Mouse (Mus musculus) midbrain, embryonic 14.5 days (tissue): ENCODE data around the gene Cyb5r4. TPM values are rescaled to one million over a fixed set of nuclear protein-coding genes. Genes with fewer than 3 reads are reported as not detected.

Experiments used
- ATAC-seq: fragments of 200-750 bp; cut with Nextera tagmentation; 2 replicates; pipeline ENCODE4 v1.8.0; 2017; ENCODE audit warnings: moderate number of reproducible peaks, moderate library complexity; ENCODE audit not compliant: low FRiP score, low TSS enrichment
- DNase-seq: peaks from one replicate; pipeline ENCODE4 v3.0.0-alpha.2; 2015
- H3K27ac ChIP-seq: fragments of 300-500 bp; sonication (generic); replicated peaks from 2 replicates; pipeline ENCODE4 v1.5.1; 2014; ENCODE audit warnings: mild to moderate bottlenecking, low read depth, low read length, moderate library complexity
- H3K27me3 ChIP-seq: fragments of 300-500 bp; sonication (generic); 2 replicates; pipeline ENCODE4 v1.6.1; 2014; ENCODE audit warnings: low read length, control low read depth, mixed read lengths; ENCODE audit not compliant: control insufficient read depth, insufficient read depth
- H3K36me3 ChIP-seq: fragments of 300-500 bp; sonication (generic); 2 replicates; pipeline ENCODE4 v1.6.1; 2014; ENCODE audit warnings: low read length, control low read depth; ENCODE audit not compliant: control insufficient read depth, insufficient read depth
- H3K4me1 ChIP-seq: fragments of 300-500 bp; sonication (generic); 2 replicates; pipeline ENCODE4 v1.6.1; 2014; ENCODE audit warnings: mild to moderate bottlenecking, antibody characterized with exemption, low read length, control low read depth; ENCODE audit not compliant: control insufficient read depth, insufficient read depth
- H3K4me2 ChIP-seq: fragments of 300-500 bp; sonication (generic); 2 replicates; pipeline ENCODE4 v1.6.1; 2014; ENCODE audit warnings: mild to moderate bottlenecking, low read length, moderate library complexity
- H3K4me3 ChIP-seq: fragments of 300-500 bp; sonication (generic); replicated peaks from 2 replicates; pipeline ENCODE4 v1.5.1; 2014; ENCODE audit warnings: low read depth, low read length
- H3K9ac ChIP-seq: fragments of 300-500 bp; sonication (generic); replicated peaks from 2 replicates; pipeline ENCODE4 v1.6.1; 2014; ENCODE audit warnings: mild to moderate bottlenecking, low read length, moderate library complexity
- H3K9me3 ChIP-seq: fragments of 300-500 bp; sonication (generic); 2 replicates; pipeline ENCODE4 v1.6.1; 2016; ENCODE audit warnings: low read length, control low read depth, mixed read lengths; ENCODE audit not compliant: control insufficient read depth
- WGBS: fragments of 180-500 bp; shearing (Covaris S2); extraction: QIAGEN DNeasy Blood & Tissue Kit; methylation state at CpG from one replicate; pipeline ENCODE4 v1.1.7; 2014; 5-methylcytosine and 5-hydroxymethylcytosine counted together
- polyA plus RNA-seq: library from polyadenylated mRNA; unstranded; fragments of >200 nt; fragmentation: Nextera tagmentation; extraction: Ambion mirVana; gene quantifications from 2 replicates; pipeline ENCODE4 v1.2.1, GENCODE M21; 2014

The Cyb5r4 gene
- polyA plus RNA-seq, 1 experiment from 2014 or later, result 69.7 TPM

DNA sequence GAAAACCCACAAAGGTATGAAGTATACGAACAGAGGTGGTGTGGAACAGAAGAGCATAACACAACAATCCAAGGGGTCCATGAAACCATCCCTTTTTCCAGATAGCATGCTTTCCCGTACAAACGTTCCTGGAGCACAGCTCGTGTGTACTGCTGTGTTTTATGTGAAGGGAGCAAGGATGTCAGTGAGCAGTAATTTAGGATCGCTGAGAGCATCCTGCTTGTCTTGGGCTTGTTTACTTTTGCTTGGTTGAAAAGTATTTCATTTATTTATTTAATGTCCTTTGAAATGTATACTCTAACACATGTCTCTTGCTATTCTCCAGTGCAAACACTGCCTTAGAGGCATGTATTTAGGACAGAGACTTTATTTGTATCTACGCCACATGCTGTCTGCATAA is 36.7 kb upstream of the Cyb5r4 start:
- Histone ChIP-seq H3K9me3 (no peaks in the 10 kb centered on the region), H3K27ac (no peak overlapping the region), H3K4me1 (no peaks in the 10 kb centered on the region), H3K36me3 (no peaks in the 10 kb centered on the region), H3K4me3 (no peak overlapping the region), H3K27me3 (no peaks in the 10 kb centered on the region), H3K4me2 (no peak overlapping the region), H3K9ac (no peak overlapping the region)
- no peak for ATAC-seq
- WGBS, result 86% methylated on average over 6 of the region's 6 CpGs
- DNase-seq, result no peak

GRCm38 (mm10) chr9:86986703-86987296 is 35.0 kb upstream of the Cyb5r4 start:
- Histone ChIP-seq H3K36me3 (no peaks in the 10 kb centered on the region), H3K27ac (no peak overlapping the region), H3K27me3 (no peaks in the 10 kb centered on the region), H3K9me3 (no peaks in the 10 kb centered on the region), H3K4me1 (no peaks in the 10 kb centered on the region), H3K4me3 (no peak overlapping the region), H3K9ac (no peak overlapping the region), H3K4me2 (no peak overlapping the region)
- no peak for ATAC-seq
- DNase-seq, result no peak
- WGBS, result 71% methylated on average over 7 of the region's 7 CpGs

DNA sequence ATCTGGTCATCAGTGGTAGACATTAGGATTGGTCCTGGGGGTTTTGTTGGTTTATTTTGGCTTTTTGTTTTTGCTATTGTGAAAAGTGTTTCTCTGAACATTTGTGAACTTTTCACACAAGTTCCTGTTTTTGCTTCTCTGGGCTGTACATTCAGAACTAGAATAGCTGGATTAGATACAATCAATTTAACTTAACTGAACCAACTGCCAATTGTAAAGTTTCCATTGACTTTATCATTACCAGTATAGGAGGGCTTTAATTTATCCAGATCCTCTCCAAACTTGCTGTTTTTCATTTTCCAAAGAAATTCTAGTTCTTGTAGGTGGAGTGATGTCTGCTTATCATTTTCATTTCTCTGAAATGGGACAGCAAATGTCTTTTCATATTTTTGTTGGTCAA is 32.0 kb upstream of the Cyb5r4 start:
- ATAC-seq (no peak), DNase-seq (no peak)
- H3K9me3 ChIP-seq, result no peaks in the 10 kb centered on the region
- no peak overlapping the region for H3K4me3 ChIP-seq
- no peak overlapping the region for H3K9ac ChIP-seq
- H3K36me3 ChIP-seq, result no peaks in the 10 kb centered on the region
- no peaks in the 10 kb centered on the region for H3K27me3 ChIP-seq
- no peaks in the 10 kb centered on the region for H3K4me1 ChIP-seq
- no peak overlapping the region for H3K4me2 ChIP-seq
- no peak overlapping the region for H3K27ac ChIP-seq

GRCm38 (mm10) chr9:86991758-86992157 is 30.1 kb upstream of the Cyb5r4 start:
- 86% methylated on average over 8 of the region's 8 CpGs for WGBS
- H3K27ac ChIP-seq, result no peak overlapping the region
- H3K27me3 ChIP-seq, result no peaks in the 10 kb centered on the region
- no peak overlapping the region for H3K4me3 ChIP-seq
- H3K9ac ChIP-seq, result no peak overlapping the region
- no peaks in the 10 kb centered on the region for H3K4me1 ChIP-seq
- ATAC-seq (no peak), DNase-seq (no peak)
- no peak overlapping the region for H3K4me2 ChIP-seq
- no peaks in the 10 kb centered on the region for H3K9me3 ChIP-seq
- no peaks in the 10 kb centered on the region for H3K36me3 ChIP-seq

GRCm38 (mm10) chr9:86997046-86997691 is 24.6 kb upstream of the Cyb5r4 start:
- Histone ChIP-seq H3K9ac (no peak overlapping the region), H3K36me3 (no peaks in the 10 kb centered on the region), H3K27me3 (no peaks in the 10 kb centered on the region), H3K4me2 (no peak overlapping the region), H3K4me3 (no peak overlapping the region), H3K9me3 (no peaks in the 10 kb centered on the region), H3K4me1 (no peaks in the 10 kb centered on the region), H3K27ac (no peak overlapping the region)
- ATAC-seq (no peak), DNase-seq (no peak)
- WGBS, result 67% methylated on average over 3 of the region's 3 CpGs

GRCm38 (mm10) chr9:86999956-87000582 is 21.7 kb upstream of the Cyb5r4 start:
- Histone ChIP-seq H3K4me1 (no peaks in the 10 kb centered on the region), H3K4me3 (no peak overlapping the region), H3K9ac (no peak overlapping the region), H3K9me3 (no peaks in the 10 kb centered on the region), H3K27ac (no peak overlapping the region), H3K27me3 (no peaks in the 10 kb centered on the region), H3K36me3 (no peaks in the 10 kb centered on the region), H3K4me2 (no peak overlapping the region)
- no peak for ATAC-seq
- 76% methylated on average over 2 of the region's 2 CpGs for WGBS
- DNase-seq, result no peak

GRCm38 (mm10) chr9:87004701-87005434 is 16.9 kb upstream of the Cyb5r4 start:
- Histone ChIP-seq H3K36me3 (no peaks in the 10 kb centered on the region), H3K27me3 (no peaks in the 10 kb centered on the region), H3K4me1 (no peaks in the 10 kb centered on the region), H3K27ac (no peak overlapping the region), H3K4me2 (no peak overlapping the region), H3K9ac (no peak overlapping the region), H3K4me3 (no peak overlapping the region), H3K9me3 (no peaks in the 10 kb centered on the region)
- DNase-seq, result no peak
- 75% methylated on average over 6 of the region's 6 CpGs for WGBS
- no peak for ATAC-seq

DNA sequence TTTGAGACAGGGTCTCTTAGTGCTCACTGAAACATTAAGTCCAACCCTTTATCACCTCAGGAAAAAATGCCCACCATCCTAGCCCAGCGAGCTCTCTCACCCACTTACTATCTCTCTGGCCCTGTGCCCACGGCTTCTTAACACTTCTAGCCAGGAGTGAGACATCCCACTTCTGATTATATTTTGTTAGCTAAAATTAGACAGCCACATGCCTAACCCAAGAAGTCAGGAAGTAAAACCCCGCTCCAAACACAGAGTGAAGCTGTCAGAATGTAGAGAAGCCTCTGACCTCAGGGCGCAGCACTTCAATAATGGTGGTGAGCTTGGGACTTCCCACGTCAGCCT is 16.4 kb upstream of the Cyb5r4 start:
- no peaks in the 10 kb centered on the region for H3K36me3 ChIP-seq
- no peak overlapping the region for H3K9ac ChIP-seq
- WGBS, result 83% methylated on average over 5 of the region's 5 CpGs
- no peak for ATAC-seq
- H3K27ac ChIP-seq, result no peak overlapping the region
- no peaks in the 10 kb centered on the region for H3K9me3 ChIP-seq
- 0 out of 2 replicates have a peak, but pooled peaks cover 3% of the 10 kb centered on the region for H3K27me3 ChIP-seq
- H3K4me3 ChIP-seq, result no peak overlapping the region
- H3K4me2 ChIP-seq, result no peak overlapping the region
- no peaks in the 10 kb centered on the region for H3K4me1 ChIP-seq
- no peak for DNase-seq
